Mouse (Mus musculus): ENCODE results near the gene Gpatch2.

Gene Gpatch2

GRCm38 (mm10) chr1:187308523-187308922 is 93.2 kb downstream of the Gpatch2 start:
- no peak for DNase-seq

GRCm38 (mm10) chr1:187311122-187311521 is 95.8 kb downstream of the Gpatch2 start:
- no peak for DNase-seq

DNA sequence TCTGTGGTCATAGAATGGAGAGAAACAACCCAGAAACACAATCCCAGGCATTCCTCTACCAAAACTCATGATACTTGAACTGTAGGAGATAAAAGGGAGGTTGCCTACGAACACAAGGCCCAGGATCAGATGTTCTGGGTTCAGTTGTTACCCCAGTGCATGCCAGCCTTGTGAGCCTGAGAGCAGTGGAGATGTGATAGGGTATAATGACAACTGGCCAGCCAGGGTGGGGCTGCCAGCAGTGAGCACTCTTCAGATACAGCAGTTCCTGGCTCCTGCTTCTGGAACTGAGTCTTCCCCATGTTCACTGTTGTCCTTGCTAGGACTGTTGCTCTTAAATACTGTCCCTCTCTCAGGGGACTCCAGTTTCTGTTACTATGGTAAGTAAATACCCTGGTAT is 98.0 kb downstream of the Gpatch2 start:
- no peak for DNase-seq

- DNase-seq: no peak
Measured at GRCm38 (mm10) chr1:187313763-187314162, 98.5 kb downstream of the Gpatch2 start.

- DNase-seq: no peak
Measured at GRCm38 (mm10) chr1:187314516-187314915, 99.2 kb downstream of the Gpatch2 start.

DNA sequence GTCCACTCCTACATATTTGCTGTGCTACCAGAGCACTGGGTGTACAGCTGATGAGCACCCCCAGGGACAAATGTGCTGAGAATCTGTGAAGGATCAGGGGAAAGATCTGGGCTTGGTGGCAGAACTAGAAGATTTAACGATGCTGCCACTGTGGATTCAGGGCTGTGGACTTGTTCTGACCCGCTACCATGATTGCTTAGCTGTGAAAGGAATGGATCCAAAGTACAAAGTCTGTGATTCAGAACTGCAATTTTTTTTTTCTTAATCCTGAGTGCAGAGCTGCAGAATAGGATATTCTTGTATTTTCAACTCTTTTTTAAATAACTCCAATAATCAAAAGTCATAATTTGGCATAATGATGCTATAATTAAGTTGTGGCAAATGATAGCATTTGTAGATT is 100.5 kb downstream of the Gpatch2 start:
- DNase-seq: no peak

DNA sequence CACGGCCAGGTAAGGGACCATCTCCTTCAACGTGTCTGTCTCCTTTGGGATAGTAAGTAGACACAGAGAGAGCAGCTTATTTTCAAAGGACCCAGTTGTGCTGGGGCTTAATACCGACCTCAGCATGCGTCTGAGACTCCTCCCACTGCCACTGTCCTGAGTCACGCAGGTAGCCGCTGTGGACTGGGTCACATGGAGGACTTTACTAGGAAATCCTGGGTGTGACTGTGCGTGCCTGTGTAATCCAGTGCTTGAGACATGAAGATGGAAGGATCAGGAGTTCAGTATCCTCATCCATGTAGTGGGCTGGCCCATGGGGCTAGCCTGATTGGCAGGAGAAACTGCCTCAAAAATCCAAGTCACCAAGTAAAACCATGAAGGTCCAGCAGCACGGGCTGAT is 101.2 kb downstream of the Gpatch2 start:
- DNase-seq: no peak

- DNase-seq: no peak
Measured at GRCm38 (mm10) chr1:187321814-187322213, 106.5 kb downstream of the Gpatch2 start.

GRCm38 (mm10) chr1:187322505-187323208 is 107.3 kb downstream of the Gpatch2 start:
- no peak for DNase-seq

- DNase-seq: no peak
Measured at GRCm38 (mm10) chr1:187323209-187323589, 107.9 kb downstream of the Gpatch2 start.

- no peak for DNase-seq
Measured at GRCm38 (mm10) chr1:187342551-187342950, 127.2 kb downstream of the Gpatch2 start.

- DNase-seq: no peak
Measured at GRCm38 (mm10) chr1:187345156-187345555, 129.8 kb downstream of the Gpatch2 start.

DNA sequence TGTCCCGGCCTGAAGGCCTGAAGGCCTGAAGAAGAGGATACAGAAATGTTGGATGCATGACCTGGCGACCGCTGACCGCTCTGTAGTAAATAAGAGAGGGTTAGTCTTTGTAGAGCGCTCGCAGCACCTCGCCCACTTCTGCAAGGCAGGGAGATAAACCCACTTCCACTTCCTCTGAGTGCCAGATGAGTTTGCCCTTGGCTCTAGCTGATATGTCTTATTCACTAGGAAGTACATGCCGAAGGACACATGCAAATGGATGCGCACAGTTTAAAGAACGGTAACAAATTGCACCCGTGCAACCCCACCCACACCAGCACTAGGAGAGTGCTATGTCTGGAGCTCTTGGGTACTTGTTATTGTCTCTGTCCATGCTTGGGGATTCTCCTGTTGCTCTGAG is 131.6 kb downstream of the Gpatch2 start:
- DNase-seq: peak; percentile 37

DNA sequence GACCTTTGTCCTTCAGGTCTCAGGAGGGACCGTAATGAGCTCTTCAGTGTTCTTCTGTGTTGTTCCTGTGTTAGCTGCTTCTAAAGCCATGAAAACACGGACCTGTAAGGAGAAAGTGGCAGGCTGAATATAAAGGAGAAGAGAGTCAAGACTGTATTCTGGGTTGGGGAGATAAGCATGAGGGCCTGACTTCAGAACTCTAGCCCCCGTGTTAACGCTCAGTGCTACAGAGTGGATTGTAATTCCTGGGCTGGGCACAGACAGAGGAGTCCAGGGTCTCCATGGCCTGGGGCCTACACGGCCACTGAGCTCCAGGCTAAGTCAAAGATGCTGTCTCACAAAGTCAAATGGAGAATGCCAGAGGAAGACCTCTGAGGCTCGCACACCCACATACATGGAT is 132.3 kb downstream of the Gpatch2 start:
- no peak for DNase-seq

GRCm38 (mm10) chr1:187348053-187348820 is 132.9 kb downstream of the Gpatch2 start:
- DNase-seq: peak; percentile 70

GRCm38 (mm10) chr1:187348859-187349258 is 133.6 kb downstream of the Gpatch2 start:
- no peak for DNase-seq

GRCm38 (mm10) chr1:187356169-187356568 is 140.9 kb downstream of the Gpatch2 start:
- no peak for DNase-seq

- DNase-seq: no peak
Measured at GRCm38 (mm10) chr1:187356904-187357303, 141.6 kb downstream of the Gpatch2 start.

- DNase-seq: no peak
Measured at GRCm38 (mm10) chr1:187360240-187360639, 144.9 kb downstream of the Gpatch2 start.

DNA sequence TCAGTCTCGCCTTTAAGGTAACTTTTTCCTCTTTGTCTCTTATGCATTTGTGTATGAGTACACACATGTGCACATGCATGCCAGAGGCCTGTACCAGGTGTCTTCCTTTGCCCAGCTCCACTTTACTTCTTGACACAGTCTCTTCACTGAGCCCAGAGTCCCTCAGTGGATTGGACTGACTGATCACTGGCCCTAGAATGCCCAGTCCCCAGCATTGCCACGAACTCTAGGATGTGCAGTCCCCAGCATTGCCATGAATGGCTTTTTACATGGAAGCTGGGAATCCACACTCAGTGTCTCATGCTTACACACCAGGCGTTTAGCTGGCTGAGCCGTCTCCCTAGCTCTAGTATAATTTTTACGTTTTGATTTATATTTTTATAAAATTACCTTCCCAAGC is 147.2 kb downstream of the Gpatch2 start:
- no peak for DNase-seq

- DNase-seq: no peak
Measured at GRCm38 (mm10) chr1:187365424-187365823, 150.1 kb downstream of the Gpatch2 start.

- no peak for DNase-seq
Measured at GRCm38 (mm10) chr1:187366806-187367205, 151.5 kb downstream of the Gpatch2 start.

DNA sequence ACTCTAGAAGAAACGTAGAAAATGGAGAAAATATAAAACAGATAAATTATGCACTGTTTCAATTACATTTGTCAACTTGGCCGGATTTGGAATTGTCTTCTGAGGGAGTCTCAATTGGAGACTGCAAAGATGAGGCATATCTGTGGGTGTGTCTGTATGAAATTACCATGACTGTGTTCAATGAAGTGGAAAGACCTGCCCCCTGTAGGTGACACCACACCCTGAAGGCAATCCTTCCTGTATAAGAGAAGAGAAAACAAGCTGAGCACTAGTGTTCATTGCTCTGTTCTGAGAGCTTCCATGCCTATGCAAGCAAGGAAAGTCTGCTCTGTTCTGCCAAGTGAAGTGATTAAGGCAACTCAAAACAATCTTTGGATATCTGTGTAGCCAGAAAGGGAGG is 153.7 kb downstream of the Gpatch2 start:
- DNase-seq: no peak

GRCm38 (mm10) chr1:187373506-187373905 is 158.2 kb downstream of the Gpatch2 start:
- DNase-seq: no peak

DNA sequence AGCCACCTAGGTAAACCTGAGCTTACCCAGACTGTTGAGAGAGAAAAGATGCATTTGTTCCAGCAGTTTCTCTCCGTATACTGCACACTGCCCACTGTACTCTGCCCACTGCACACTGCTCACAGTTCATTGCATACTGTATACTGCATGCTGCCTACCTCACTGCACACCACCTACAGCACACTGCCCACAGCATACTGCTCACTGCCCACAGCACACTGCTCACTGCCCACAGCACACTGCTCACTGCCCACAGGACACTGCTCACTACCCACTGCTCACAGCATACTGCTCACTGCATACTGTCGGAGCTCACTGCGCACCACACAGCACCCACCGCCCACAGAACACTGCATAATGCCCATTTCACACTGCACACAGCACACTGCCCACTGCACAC is 159.1 kb downstream of the Gpatch2 start:
- DNase-seq: no peak
